Mouse (Mus musculus) olfactory bulb, adult 2 months (tissue): ENCODE data around the gene Rbbp8nl.

ENCODE experiments used
- CTCF ChIP-seq: fragments of 200-500 bp; IDR thresholded peaks from 2 replicates; pipeline ENCODE4 v1.5.1; 2012; ENCODE audit warnings: low read depth, mild to moderate bottlenecking, low read length, moderate library complexity; ENCODE audit not compliant: insufficient read depth
- POLR2A ChIP-seq: fragments of 200-500 bp; IDR thresholded peaks from 2 replicates; pipeline ENCODE4 v1.6.1; 2012; ENCODE audit warnings: mild to moderate bottlenecking, low read depth, low read length, moderate library complexity; ENCODE audit not compliant: insufficient read depth

DNA sequence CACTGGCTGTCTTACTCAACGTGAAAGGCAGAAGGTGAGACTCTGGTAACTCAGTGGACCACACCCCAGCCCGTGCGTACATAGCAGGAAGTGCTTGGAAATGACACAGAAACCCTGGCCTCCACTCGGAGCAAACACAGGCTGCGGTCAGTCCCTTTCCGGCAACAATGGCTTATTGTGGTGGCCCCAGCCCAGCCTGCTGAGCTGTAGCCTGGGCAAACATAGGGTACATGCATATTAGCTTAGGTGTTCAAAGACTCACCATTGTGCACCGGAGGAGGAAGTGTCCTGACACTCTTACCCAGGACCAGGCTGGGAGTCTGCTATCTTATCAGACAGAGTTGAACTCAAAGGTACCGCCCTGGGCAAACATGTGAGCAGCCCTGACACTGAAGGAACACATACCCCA lies 12.8 kb downstream of the Rbbp8nl start:
- no peak for TF ChIP-seq CTCF
- no peak for TF ChIP-seq POLR2A
